Mouse (Mus musculus): Measurements from ENCODE around the gene Pi16. TPM values are rescaled to one million over a fixed set of nuclear protein-coding genes. Genes with fewer than 3 reads are reported as not detected.
A peak's percentile ranks its signal among the peaks of the same experiment; 100 is the strongest.
"Not testable (repeated sequence)": the region's sequence is repeated elsewhere in the genome, so short reads cannot be mapped to it uniquely, and the experiment has no call there.

The Pi16 gene
- total RNA-seq (2015; ENCODE audit: low replicate concordance), result 4.0 and 5.6 TPM in 2 replicates
- 5.4 and 9.5 TPM in 2 replicates for total RNA-seq (2017; ENCODE audit: low replicate concordance)

DNA sequence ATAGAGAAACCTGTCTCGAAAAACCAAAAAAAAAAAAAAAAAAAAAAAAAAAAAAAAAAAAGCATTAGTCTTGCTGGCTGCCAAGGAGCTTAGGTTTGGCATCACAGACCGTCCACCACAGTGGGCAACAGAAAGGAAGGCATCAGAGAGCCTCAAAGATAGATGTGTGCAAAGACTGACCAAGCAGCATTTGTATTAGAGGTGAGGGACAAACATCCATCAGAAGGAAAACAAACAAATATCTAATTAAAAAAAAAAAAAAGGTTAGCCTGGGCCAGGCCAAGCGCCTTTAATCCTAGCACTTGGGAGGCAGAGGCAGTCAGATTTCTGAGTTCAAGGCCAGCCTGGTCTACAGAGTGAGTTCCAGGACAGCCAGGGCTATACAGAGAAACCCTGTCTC is at the start of gene Pi16:
Pi16 (plus strand) TSS at position 301 of the 400 bp plus-strand sequence.
- not testable (repeated sequence) for ATAC-seq (replicated peaks; ENCODE audit: low FRiP score, poor library complexity, severe bottlenecking)

DNA sequence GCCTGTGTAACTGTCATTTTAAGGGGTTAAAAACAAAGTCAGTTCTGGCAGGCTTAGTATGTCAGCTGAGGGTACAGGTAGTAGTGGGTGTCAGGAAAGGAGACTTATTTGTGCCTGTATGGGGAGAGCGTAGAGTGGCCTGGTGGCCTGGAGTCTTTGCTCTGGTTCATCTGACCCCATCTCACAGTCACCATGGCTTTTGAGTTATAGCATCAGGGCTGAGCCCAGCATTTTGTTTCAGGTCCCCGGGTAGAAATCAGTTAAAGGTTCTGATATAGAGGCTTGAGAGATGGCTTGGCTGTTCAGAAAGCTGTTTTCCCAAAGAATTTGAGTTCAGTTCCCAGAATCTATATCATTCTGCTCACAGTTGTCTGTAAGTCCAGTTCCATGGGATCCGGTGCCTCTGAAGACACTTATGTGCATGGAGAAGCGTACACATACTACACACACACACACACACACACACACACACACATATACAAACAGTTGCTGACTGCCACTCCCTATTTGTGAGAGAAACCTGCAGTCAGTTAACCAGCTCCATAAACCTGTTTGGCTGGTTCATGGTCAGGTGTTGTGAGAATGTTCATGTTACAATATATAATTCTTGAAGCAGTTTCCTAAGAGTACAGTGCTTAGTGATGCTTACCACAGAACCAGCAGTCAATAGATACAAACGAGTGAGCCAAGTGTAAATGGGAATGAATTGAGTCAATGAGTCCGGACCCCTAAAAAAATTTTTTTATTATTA is 49.4 kb upstream of the Pi16 start:
- peak; percentile 9 for ATAC-seq (replicated peaks; ENCODE audit: low FRiP score, poor library complexity, severe bottlenecking)

- ATAC-seq (replicated peaks; ENCODE audit: low FRiP score, poor library complexity, severe bottlenecking), result peak; percentile 90
Measured at GRCm38 (mm10) chr17:29268682-29269348, 48.7 kb upstream of the Pi16 start, which contains the start of gene BC004004. Gene BC004004 (plus strand): TSS chr17:29268788.

GRCm38 (mm10) chr17:29269349-29269706 is 48.2 kb upstream of the Pi16 start:
- ATAC-seq (replicated peaks; ENCODE audit: low FRiP score, poor library complexity, severe bottlenecking), result no peak

DNA sequence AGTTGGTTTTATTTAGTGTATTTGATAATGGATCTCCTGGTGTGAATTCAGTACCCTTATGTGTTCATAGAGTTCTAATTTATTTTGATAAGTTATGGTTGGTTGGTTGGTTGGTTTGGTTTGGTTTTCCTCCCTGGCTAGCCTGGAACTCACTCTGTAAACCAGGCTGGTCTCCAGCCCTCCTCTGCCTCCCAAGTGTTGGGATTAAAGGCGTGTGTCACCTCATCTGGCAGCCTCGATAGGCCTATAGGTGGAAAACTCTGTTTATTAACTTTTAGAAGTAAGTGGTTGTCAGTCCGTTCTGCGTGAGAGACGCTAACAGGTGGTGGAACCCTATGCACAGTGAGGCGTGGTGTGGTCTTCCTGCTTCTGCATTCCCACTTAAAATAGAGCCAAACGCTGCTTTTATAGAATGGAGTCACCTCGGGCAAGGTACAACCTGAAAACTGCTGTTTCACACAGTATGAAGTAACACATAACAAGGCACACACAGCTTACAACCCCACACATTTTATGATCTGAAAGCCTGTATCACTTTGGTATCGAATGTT is 47.3 kb upstream of the Pi16 start:
- ATAC-seq (replicated peaks; ENCODE audit: low FRiP score, poor library complexity, severe bottlenecking), result no peak

DNA sequence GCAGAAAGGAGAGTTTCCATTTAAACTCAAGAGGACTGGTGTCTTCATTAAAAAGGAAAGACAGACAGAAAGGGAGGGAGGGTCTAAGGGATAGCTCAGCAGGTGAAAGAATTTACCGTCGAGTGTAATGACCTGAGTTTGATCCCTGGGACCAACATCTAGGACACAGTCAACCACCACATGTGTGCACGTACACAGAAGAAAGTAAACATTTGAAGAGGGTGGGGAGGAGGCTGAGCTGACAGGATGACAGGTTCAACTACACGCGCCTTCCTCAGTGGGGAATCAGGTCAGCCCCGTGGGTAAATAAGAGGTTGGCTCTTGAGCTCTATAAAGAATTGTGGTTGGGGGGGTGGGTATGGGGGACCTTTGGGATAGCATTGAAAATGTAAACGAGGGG is 44.3 kb upstream of the Pi16 start:
- no peak for ATAC-seq (replicated peaks; ENCODE audit: low FRiP score, poor library complexity, severe bottlenecking)

GRCm38 (mm10) chr17:29273889-29274288 is 43.6 kb upstream of the Pi16 start:
- no peak for ATAC-seq (replicated peaks; ENCODE audit: low FRiP score, poor library complexity, severe bottlenecking)

DNA sequence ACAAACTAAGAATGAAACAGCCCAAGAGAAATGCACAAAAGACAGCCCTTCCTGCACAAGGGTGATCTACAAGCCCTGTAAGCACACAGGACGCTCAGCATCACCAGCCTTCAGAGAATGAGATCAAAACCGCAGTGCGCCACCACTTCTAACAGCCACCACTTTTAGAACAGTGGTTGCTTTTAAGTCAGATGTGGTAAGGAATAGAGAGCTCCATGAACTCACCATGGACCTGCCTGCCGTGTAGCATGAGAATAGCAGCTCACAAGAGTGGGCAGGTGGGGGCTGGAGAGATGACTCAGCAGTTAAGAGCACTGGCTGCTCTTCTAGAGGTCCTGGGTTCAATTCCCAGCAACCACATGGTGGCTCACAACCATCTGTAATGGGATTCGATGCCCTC is 37.1 kb upstream of the Pi16 start:
- no peak for ATAC-seq (replicated peaks; ENCODE audit: low FRiP score, poor library complexity, severe bottlenecking)

GRCm38 (mm10) chr17:29281541-29281940 is 35.9 kb upstream of the Pi16 start:
- ATAC-seq (replicated peaks; ENCODE audit: low FRiP score, poor library complexity, severe bottlenecking), result no peak

DNA sequence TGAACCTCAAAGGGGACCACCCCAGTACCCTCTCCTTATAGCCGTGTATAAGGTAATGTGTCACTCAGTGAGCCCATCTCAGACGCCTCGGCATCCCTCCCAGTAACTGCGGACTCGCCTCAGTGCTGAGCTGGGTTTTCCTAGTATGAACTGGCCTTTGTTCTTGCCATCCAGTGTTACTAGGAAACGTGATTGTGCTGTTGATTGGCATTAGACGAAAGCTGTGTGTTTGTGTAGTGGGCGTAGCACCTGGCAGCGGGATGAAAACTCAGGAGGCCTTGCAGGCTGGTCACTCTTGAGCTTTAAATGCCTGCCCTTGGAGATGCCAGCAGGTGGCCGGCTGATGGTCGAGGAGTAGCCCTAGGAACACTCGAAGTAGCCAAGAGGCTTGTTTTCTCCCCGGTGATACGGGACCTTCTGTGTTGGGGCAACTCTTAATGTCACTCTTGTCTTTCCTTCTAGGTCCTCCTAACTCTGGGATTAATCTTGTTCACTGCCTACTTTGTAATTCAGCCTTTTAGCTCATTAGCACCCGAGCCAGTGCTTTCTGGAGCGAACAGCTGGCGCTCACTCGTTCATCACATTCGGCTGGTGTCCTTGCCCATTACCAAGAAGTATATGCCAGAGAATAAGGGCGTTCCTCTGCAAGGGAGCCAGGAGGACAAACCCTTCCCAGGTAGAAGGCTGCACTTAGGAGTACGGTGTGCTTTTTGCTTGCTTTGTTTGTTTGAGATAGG is 35.1 kb upstream of the Pi16 start:
- no peak for ATAC-seq (replicated peaks; ENCODE audit: low FRiP score, poor library complexity, severe bottlenecking)

DNA sequence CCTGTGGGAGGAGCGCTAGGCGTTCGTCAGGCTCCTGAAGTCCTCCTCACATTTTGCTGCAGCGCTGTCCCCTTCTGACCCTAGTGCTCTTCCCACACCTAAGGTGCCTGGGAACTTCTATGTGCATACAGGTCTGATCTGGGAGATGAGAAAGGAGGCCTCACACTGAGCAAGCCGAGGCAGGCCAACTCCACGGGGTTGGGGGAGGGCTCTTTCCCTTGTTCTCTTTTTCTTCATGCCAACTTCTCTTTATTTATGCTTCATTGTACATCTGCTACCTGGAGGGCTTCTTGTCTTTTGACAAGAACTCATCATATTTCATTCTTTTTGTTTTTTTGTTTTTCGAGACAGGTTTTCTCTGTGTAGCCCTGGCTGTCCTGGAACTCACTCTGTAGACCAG is 25.7 kb upstream of the Pi16 start:
- ATAC-seq (replicated peaks; ENCODE audit: low FRiP score, poor library complexity, severe bottlenecking), result no peak

DNA sequence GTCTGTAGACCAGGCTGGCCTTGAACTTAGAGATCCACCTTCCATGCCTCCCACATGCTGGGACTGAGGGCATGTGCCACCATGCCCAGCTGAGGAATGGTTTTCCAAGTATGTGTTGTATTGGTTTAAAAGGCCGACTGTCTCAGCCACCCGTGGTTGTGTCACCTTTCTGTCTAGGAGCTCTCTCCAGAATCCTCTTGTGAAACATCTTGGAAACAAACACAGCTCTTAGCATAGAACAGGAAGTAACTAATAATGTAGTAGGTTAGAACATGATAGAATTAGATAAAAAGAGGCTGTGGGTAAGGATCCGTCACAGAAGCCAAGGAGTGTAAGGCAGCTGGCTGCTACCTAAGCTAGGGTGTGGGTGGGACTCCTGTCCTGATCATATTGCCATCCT is 24.5 kb upstream of the Pi16 start:
- no peak for ATAC-seq (replicated peaks; ENCODE audit: low FRiP score, poor library complexity, severe bottlenecking)

GRCm38 (mm10) chr17:29293807-29294605 is 23.5 kb upstream of the Pi16 start:
- no peak for ATAC-seq (replicated peaks; ENCODE audit: low FRiP score, poor library complexity, severe bottlenecking)

- no peak for ATAC-seq (replicated peaks; ENCODE audit: low FRiP score, poor library complexity, severe bottlenecking)
Measured at GRCm38 (mm10) chr17:29295835-29296234, 21.6 kb upstream of the Pi16 start.

DNA sequence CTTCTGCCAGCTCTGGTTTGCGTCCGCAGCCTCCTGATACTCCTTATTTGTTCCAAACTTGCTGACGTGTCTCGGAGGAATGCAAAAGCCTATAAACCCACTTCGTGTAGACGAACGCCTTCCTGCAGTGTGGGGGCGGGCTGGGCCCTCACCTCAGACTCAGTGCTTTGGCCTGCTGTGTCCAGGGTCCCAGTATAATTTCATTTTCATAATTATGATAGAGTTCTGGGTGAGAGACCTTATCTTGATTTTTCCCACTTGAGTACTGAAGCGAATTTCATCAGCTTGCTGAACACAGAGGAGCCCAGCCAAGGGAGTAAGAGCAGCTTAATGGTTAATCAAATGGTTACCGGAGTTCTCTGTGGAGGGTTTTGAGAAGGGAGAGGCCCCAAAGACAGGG is 20.2 kb upstream of the Pi16 start:
- no peak for ATAC-seq (replicated peaks; ENCODE audit: low FRiP score, poor library complexity, severe bottlenecking)

- no peak for ATAC-seq (replicated peaks; ENCODE audit: low FRiP score, poor library complexity, severe bottlenecking)
Measured at GRCm38 (mm10) chr17:29297813-29298212, 19.7 kb upstream of the Pi16 start.

- no peak for ATAC-seq (replicated peaks; ENCODE audit: low FRiP score, poor library complexity, severe bottlenecking)
Measured at GRCm38 (mm10) chr17:29299282-29299681, 18.2 kb upstream of the Pi16 start.

DNA sequence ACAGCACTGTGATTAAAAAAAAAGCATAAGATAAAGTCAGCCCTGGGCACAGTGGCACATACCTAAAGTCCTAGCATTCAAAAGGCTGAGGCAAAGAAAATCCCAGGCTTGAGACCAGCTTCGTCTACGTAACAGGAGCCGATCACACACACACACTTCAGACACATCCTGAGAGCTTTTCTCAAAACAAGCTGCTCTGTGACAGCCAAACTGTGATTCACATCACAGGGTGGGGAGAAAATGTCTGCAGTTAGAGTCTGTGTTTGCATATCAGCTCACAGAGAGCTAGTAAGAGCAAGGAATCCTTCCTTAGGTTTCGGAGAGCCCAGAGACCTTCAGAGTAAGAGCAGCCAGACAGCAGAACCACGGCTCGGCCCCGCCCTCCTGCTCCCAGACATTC is 16.6 kb upstream of the Pi16 start:
- no peak for ATAC-seq (replicated peaks; ENCODE audit: low FRiP score, poor library complexity, severe bottlenecking)

DNA sequence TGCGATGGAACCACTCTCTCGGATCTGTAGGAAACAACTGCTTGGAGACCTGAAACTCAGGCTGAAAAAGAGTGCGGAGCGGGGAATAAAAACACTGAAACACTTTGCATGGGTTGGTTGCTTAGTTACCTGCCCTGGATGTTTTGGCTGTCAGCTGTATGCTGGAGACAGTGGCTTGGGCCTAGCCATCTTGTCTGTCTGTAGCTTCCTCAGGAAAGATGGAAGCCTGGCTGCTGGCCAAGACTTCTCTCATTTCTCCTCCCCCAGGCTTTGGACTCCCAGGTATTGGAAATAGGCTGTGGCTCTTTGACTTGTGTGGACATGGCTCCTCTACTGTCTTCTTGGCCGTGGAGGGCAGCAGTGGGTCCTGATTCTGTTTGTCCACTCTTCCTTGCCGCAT is 16.1 kb upstream of the Pi16 start:
- ATAC-seq (replicated peaks; ENCODE audit: low FRiP score, poor library complexity, severe bottlenecking), result no peak

DNA sequence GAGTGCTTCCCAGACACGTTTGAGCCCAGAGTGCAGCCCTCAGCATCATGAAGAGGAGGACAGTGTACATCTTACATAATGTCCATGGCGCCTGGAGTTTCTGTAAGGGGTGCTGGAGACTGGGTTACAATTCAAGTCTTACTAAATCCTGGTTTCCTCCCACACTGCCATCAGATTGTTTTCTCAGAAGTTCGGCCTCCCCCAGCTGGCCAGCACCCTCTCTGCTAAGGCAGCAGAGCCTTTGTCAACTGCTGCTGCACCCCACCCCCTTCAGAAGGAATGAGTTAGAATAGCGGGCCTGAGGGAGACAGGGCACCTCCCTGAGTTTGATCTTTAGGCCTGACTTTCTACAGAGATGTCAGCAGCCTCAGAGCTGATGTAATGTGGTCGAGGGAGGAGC is 15.3 kb upstream of the Pi16 start:
- ATAC-seq (replicated peaks; ENCODE audit: low FRiP score, poor library complexity, severe bottlenecking), result no peak

Data from erythroblast, adult 5-6 weeks (primary cell).